In the genomic region with DNA sequence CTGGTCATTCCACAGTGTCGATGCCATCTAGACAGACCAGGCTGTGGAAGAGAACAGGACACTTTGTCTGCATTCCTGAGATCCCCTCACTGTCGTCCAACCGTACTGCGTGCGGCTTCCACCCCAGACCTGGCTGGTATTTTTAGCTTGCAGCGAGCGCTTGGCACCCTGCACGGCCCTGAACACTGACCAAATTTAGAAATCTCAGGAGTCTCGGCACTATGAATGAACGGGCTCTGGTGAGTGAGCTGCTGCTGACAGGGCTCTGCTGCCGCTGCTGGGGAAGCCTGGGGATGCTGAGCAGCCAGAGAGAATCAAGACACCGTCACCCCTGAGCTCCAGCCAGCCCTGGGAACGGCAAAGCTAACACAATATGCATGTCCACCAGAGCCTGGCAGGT, we compare ENCODE assay signal across 11 mouse cellular contexts. TPM values are rescaled to one million over a fixed set of nuclear protein-coding genes. Genes with fewer than 3 reads are reported as not detected.
DNase-seq lines count a peak whose midpoint lies in the region; ATAC-seq lines count a peak whose summit lies in the region.
"Had no signal": no experiment of that assay in that cellular context is flagged by ENCODE, and none has a peak within 500 bp of the region (broad histone marks: within the 10 kb centered on the region; RNA-seq: fewer than 3 reads in every experiment).

No protein-coding gene starts in this region.

- WGBS in lung, embryonic 16.5 days, result 39% methylated on average over 13 of the region's 13 CpGs
- WGBS in heart, embryonic 13.5 days, result 23% methylated on average over 13 of the region's 13 CpGs
- 68% methylated on average over 13 of the region's 13 CpGs for WGBS in kidney, embryonic 14.5 days

- intact Hi-C loops in gastrocnemius, postnatal 14 days (cut with DNase I; ENCODE audit: low total_unique reads), result no loop called here

- peaks cover 2% of the 10 kb centered on the region; the same call in 1 of the 2 replicates for H3K4me1 ChIP-seq in lung, embryonic 16.5 days (replicated peaks; ENCODE audit: control insufficient read depth, insufficient read depth, low read length)
- H3K4me1 ChIP-seq in heart, embryonic 13.5 days, result peaks cover 44% of the 10 kb centered on the region
- H3K4me1 ChIP-seq in kidney, embryonic 14.5 days (ENCODE audit: control insufficient read depth, insufficient read depth, low read length), result no peaks in the 10 kb centered on the region
- H3K4me1 ChIP-seq: midbrain, embryonic 13.5 days had no signal

- no peaks in the 10 kb centered on the region for H3K27me3 ChIP-seq in lung, embryonic 16.5 days (ENCODE audit: control insufficient read depth, insufficient read depth, low read depth, low read length)
- H3K27me3 ChIP-seq in heart, embryonic 13.5 days (replicated peaks), result no peaks in the 10 kb centered on the region
- no peaks in the 10 kb centered on the region for H3K27me3 ChIP-seq in kidney, embryonic 14.5 days (ENCODE audit: control insufficient read depth, insufficient read depth, low read length)
- H3K27me3 ChIP-seq: midbrain, embryonic 13.5 days had no signal

- H3K9me3 ChIP-seq in lung, embryonic 16.5 days (ENCODE audit: control insufficient read depth, low read length), result no peaks in the 10 kb centered on the region
- no peaks in the 10 kb centered on the region; the same call in 1 of the 2 replicates for H3K9me3 ChIP-seq in heart, embryonic 13.5 days
- H3K9me3 ChIP-seq in kidney, embryonic 14.5 days (ENCODE audit: control insufficient read depth, low read length), result no peaks in the 10 kb centered on the region
- H3K9me3 ChIP-seq: midbrain, embryonic 13.5 days had no signal

- 0 out of 2 replicates have a peak overlapping the region, but pooled peaks have one; percentile 5 for H3K27ac ChIP-seq in lung, embryonic 16.5 days (ENCODE audit: low read length)
- H3K27ac ChIP-seq in heart, embryonic 13.5 days (replicated peaks), result peak overlapping the region; percentile 99
- H3K27ac ChIP-seq in kidney, embryonic 14.5 days (ENCODE audit: low read depth, low read length), result no peak overlapping the region
- H3K27ac ChIP-seq: midbrain, embryonic 13.5 days had no signal

- ATAC-seq in lung, embryonic 16.5 days (ENCODE audit: low read depth), result peak; percentile 27; the same call in 1 of the 2 replicates
- peak; percentile 52; the same call in 1 of the 2 replicates for ATAC-seq in heart, embryonic 13.5 days (ENCODE audit: extremely low read depth, insufficient number of reproducible peaks, low FRiP score, low TSS enrichment)
- ATAC-seq in kidney, embryonic 14.5 days (ENCODE audit: low FRiP score, low TSS enrichment), result no peak
- ATAC-seq: inflammation-experienced regulatory T-cells, adult 6 months; midbrain, embryonic 13.5 days had no signal

- no peak overlapping the region for H3K4me2 ChIP-seq in lung, embryonic 16.5 days (ENCODE audit: low read depth, low read length)
- H3K4me2 ChIP-seq in heart, embryonic 13.5 days, result peak overlapping the region; percentile 63
- no peak overlapping the region for H3K4me2 ChIP-seq in kidney, embryonic 14.5 days (replicated peaks; ENCODE audit: low read depth, low read length)
- H3K4me2 ChIP-seq: midbrain, embryonic 13.5 days had no signal

- H3K9ac ChIP-seq in lung, embryonic 16.5 days (ENCODE audit: low read length), result no peak overlapping the region
- peak overlapping the region; percentile 79 for H3K9ac ChIP-seq in heart, embryonic 13.5 days
- H3K9ac ChIP-seq in kidney, embryonic 14.5 days (ENCODE audit: low read depth, low read length), result no peak overlapping the region
- H3K9ac ChIP-seq: midbrain, embryonic 13.5 days had no signal

- no peak for DNase-seq in lung, postnatal 25 days (ENCODE audit: low spot score)
- peak; percentile 69 for DNase-seq in gastrocnemius, postnatal 14 days
- peak; percentile 83 for DNase-seq in skeletal muscle tissue, adult 2 months (ENCODE audit: low read depth, low spot score)
- DNase-seq in layer of hippocampus, postnatal 14 days (ENCODE audit: low spot score in 2 of 2), result no peak
- DNase-seq in frontal cortex, postnatal 25 days (ENCODE audit: low spot score in 2 of 2), result no peak
- DNase-seq: layer of hippocampus, postnatal 36 days had no signal

- no peak overlapping the region for H3K4me3 ChIP-seq in lung, embryonic 16.5 days (ENCODE audit: low read length)
- H3K4me3 ChIP-seq in heart, embryonic 13.5 days, result peak overlapping the region; percentile 35
- no peak overlapping the region for H3K4me3 ChIP-seq in kidney, embryonic 14.5 days (ENCODE audit: low read length)
- H3K4me3 ChIP-seq: midbrain, embryonic 13.5 days had no signal

- no peaks in the 10 kb centered on the region for H3K36me3 ChIP-seq in lung, embryonic 16.5 days (ENCODE audit: control insufficient read depth, insufficient read depth, low read length)
- H3K36me3 ChIP-seq in heart, embryonic 13.5 days, result no peaks in the 10 kb centered on the region
- H3K36me3 ChIP-seq in kidney, embryonic 14.5 days (ENCODE audit: control insufficient read depth, insufficient read depth, low read length), result no peaks in the 10 kb centered on the region
- H3K36me3 ChIP-seq: midbrain, embryonic 13.5 days had no signal

RNA-seq across cellular contexts. Expression of gene Ctcfl, which starts 31.9 kb away (rescaled TPM):
- 0.10 and 0.16 TPM in 2 replicates for polyA plus RNA-seq in lung, embryonic 16.5 days (2015; fragmentation: Nextera tagmentation; extraction: Ambion mirVana)
- not detected for total RNA-seq in gastrocnemius, postnatal 14 days (2021)
- polyA plus RNA-seq in heart, embryonic 13.5 days (2015; fragmentation: Nextera tagmentation; extraction: Ambion mirVana), result 0.70 and 0.84 TPM in 2 replicates
- not detected for total RNA-seq in layer of hippocampus, postnatal 14 days (2021)
- polyA plus RNA-seq in kidney, embryonic 14.5 days (2014; fragmentation: Nextera tagmentation; extraction: Ambion mirVana), result 0.07 and 0.08 TPM in 2 replicates
- total RNA-seq: layer of hippocampus, postnatal 36 days had no signal
- polyA plus RNA-seq: inflammation-experienced regulatory T-cells, adult 6 months had no signal

Comparison
In these comparisons a context has a peak if more than half of its experiments do, and no peak if none do; other contexts are left out.
1. DNase-seq: peak in gastrocnemius, postnatal 14 days (single experiment) and skeletal muscle tissue, adult 2 months (single experiment); none in lung, postnatal 25 days (single experiment), layer of hippocampus, postnatal 14 days (0 of 2) and frontal cortex, postnatal 25 days (0 of 2).